Mouse (Mus musculus): ENCODE results near the gene Rras2. TPM values are rescaled to one million over a fixed set of nuclear protein-coding genes. Genes with fewer than 3 reads are reported as not detected.

Gene Rras2
- 10 to 100 TPM; 48.5 to 51.6 TPM for total RNA-seq (2021)

- intact Hi-C loops (cut with DNase I) = loop anchor here (5.0 kb wide), 2 partner anchors 80 to 160 kb away; partner anchors contain the start of gene Psma1
- peak; percentile 90 to 91 for DNase-seq
These were observed at the start of gene Rras2 for GRCm38 (mm10) chr7:114117444-114117905. Rras2 (minus strand) TSS chr7:114117781.

GRCm38 (mm10) chr7:114162975-114163374 is 45.4 kb upstream of the Rras2 start:
- intact Hi-C loops (cut with DNase I) = no loop called here
- no peak for DNase-seq

DNA sequence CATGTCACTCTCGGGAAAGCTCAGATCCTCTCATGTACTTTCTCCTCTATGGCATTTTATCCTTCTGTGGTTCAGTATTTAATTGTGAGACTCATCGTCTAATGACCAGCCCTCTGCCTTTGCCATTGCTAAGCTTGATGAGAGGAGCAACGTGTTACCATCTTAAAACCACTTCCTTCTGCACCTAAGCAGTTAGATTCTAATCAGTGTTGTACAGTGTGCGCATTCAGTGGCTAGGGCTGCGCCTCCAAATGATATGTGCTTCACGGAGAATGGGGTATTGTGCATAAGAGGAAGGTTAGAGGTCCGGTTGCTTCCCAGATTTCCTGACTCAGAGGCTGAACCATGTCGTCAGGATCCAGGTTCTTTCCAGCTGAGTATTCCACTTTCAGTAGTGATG is 43.5 kb upstream of the Rras2 start:
- intact Hi-C loops (cut with DNase I) = no loop called here
- no peak for DNase-seq

DNA sequence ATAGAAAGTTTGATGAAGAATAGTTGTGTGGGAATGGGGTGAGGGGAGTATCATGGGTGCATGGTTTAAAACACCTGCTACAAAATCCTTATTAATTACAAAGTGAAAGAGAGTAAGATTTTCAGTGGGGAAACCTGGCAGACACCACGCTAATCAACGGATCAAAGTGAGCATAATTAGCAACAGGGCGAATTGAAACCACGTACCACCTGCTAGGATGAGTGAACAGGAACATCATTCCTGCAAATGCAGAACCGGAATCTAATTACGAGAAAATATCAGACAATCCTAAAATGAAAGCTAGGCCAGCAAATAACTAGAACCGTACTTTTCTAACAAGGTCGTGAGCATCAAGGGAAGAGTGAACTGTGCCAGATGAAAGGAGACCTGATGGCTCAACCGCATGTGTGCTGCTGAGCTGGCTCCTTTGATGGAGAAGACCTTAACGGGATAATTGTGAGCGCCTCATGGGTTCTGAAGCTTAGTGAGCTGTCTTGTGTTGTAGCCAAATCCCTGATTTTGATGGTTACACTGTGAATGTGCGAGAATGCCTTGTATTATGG is 40.2 kb upstream of the Rras2 start:
- DNase-seq = no peak
- intact Hi-C loops (cut with DNase I) = no loop called here

DNA sequence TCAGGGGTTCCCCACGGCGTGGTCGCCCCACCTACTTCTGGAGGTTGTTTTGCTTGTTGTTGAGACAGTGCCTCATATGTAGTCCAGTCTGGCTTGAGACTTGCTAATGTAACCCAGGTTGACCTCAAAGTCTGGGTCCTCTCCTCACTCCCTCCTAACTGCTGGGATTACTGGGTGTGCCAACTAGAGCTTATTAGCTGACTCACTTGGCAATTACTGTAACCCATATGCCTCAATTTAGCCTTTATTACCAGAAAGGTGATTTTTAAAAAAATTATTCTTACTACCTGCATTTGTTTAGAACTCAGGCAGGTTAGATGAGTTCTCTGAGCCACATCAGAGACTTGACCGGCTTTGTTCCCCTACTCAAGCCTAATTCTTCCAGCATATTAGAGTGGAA is 38.8 kb upstream of the Rras2 start:
- DNase-seq = no peak
- intact Hi-C loops (cut with DNase I) = no loop called here

DNA sequence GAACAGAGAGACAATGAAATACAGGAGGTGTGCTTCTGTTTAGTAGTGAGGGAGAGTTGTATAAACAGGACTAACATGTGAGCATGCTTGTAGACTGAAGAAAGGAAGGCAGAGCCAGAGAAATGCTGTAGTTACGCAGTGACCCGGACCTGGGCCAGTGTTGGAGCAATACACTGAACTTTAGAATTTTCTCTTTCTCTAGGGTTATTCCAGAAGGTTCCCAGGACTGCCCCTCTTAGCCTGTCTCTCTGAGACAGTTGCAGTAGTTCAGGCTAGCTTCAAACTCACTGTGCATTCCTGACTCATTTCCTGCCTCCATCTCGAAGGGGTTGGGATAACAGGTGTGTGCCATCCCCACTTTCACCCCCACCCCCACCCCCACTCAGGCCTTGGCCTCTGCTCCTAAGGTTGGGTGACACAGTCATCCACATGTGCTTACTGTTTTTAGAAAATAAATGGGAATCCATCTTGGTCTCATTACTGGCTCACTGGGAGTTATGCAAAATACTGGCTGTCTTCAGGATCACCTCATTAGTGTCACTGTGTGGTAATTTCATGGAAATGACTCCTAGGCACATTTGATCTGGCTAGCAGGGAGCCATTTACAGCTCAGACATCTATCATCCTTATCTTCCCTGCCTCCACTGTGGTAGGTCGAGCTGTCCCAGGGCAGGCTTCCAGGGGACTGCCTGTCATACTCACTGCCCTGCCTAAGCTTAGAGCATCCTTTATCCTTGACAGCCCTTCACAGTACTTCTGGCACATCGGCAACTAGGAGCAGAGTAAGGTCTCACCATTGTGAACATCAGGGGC is 37.7 kb upstream of the Rras2 start:
- DNase-seq = no peak
- intact Hi-C loops (cut with DNase I) = no loop called here

DNA sequence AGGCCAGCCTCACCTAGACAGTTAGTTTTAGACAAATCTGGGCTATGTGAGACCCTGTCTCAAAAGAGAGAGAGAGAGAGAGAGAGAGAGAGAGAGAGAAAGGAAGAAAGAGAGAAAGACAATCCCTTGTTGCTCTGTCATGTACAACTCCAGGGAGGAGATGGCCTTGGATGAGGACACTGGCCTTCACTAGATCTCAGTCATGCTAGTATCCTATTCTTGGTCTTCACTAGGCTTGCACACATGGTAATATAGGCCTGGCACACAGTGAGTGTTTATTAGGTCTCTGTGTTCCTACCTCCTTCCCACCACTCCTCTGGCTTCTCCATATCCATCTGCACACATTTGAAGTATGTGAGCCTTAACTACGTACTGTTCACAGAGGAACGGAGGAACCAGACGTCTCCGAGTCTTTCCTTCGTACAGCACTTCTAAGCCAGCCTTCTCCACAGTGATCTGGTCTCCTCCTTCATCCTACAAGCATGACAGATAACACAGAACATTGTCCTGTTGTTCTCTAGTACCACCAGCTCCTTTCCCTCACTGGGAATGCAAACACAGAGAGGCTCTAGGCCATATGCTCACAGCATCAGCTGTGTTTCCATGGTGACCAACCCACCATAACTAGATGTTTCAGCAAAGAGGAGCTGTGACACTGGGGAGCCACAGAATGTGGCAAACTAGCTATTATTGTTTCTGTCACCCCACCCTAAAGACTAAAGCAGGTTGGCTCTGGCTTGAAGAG is 33.6 kb upstream of the Rras2 start:
- intact Hi-C loops (cut with DNase I) = no loop called here
- DNase-seq = no peak

DNA sequence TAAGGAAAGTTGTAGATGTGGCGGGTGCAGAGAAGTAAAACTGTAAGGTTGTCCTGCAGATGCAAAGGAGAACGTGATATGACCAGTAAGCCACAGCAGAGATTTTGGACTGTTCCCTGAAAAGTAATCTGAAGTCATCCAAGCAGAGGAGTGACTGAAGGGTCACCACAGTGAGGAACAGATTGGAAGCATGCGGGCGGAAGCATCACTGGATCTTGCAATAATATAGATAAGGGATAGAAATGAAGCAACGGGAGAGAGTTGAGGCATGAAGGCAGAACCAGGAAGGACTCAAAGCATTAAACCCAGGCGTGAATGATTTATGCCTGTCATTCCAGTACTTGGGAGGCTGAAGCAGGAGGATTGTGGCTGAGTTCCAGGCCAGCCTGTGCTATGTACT is 32.0 kb upstream of the Rras2 start:
- DNase-seq = no peak
- intact Hi-C loops (cut with DNase I) = no loop called here

DNA sequence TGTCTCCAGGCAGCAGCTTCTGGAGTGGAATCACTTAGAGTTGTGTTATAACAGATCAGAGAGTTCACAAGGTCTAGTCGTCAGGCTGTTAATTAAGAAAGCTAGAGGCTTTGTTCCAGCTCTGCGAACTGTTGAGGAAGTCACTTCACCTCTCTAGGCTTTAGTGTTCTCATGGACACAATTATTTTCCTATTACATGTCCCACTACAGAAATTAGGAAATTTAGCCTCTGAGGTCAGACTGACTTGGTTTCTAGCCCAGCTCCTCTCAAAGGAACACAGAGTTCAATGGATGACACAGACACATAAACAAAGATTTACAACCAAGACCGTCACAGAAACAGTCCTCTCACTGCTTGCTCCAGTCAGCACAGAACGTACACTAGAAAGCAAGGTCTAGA is 31.6 kb upstream of the Rras2 start:
- DNase-seq = no peak
- intact Hi-C loops (cut with DNase I) = no loop called here

DNA sequence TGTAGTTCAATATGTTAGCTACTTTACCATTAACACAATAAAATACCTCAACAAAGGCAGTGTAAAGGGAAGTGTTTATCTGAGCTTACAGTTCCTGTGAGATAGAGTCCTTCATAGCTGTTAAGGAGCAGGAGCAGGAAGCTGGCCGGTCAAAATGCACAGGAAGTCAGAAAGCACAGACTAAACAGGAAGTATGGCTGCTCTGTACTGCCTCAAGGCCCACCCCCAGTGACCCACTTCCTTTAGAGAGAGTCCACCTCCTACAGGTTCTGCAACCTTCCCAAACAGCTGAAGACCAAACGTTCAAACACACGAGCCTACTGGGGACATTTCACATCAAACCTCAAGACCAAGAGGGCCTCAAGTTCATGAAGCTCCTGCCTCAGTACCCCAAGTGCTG is 28.3 kb upstream of the Rras2 start:
- DNase-seq = no peak
- intact Hi-C loops (cut with DNase I) = no loop called here

GRCm38 (mm10) chr7:114142151-114142798 is 24.7 kb upstream of the Rras2 start:
- intact Hi-C loops (cut with DNase I) = no loop called here
- no peak for DNase-seq

DNA sequence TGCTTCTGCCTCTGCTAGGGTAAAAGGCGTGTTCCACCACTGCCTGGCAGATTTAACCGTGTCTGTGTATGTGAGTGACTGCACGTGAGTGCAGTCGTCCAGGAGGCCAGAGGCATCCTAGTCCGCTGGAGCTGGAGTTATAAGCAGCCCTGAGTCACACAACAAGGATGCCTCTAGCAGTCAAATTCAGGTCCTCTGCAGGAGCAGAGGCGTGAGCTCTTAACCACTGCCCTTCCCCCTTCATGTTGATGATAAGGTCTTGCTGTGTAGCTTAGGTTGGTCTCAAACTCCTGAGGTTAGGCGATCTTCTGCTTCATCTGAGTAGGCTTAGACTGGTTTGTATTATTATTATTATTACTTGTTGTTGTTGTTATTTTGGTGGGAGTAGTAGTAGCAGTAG is 22.4 kb upstream of the Rras2 start:
- intact Hi-C loops (cut with DNase I) = no loop called here
- DNase-seq = no peak

- intact Hi-C loops (cut with DNase I) = no loop called here
- DNase-seq = no peak
These were observed 21.8 kb upstream of the Rras2 start for GRCm38 (mm10) chr7:114139400-114139799.

GRCm38 (mm10) chr7:114138261-114138660 is 20.7 kb upstream of the Rras2 start:
- intact Hi-C loops (cut with DNase I) = no loop called here
- no peak for DNase-seq

DNA sequence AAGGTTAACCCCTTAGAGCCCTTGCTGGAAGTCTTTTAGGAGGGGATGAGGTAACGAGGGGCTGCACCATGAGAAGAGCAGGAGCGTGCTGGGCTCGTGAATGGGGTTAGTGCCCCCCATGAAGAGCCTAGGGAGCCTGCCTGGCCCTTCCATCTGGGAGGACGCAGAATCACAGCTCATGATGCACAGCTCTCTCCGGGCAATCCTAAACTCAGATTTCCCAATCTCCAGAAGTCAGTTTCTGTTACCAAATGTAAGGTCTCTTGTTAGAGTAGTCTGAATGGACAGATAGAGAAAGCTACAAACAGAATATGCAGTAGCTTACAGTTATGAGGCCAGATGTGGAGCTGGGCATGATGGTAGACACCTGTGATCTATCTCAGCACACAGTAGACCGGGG is 17.6 kb upstream of the Rras2 start:
- no peak for DNase-seq
- intact Hi-C loops (cut with DNase I) = no loop called here

DNA sequence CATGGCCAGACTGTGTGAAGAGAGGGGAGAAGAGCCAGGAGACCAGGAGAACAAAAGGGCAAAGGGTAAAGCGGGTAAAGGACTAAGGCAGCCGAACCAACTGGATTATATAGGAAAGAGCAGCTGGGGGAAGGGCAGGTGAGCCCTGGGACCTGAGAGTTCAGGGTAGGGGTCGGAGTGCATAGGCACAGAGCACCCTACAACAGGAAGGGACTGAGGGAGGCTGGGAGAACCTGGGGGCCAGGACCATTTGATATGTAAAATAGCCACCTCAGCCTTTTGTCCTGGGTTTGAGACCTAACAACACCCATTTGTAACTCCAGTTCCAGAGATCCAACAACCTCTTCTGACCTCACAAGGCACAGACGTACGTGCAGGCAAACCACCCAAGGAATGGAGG is 16.4 kb upstream of the Rras2 start:
- intact Hi-C loops (cut with DNase I) = loop anchor here (5.0 kb wide), 1 partner anchor 78 kb away; no protein-coding TSS in a partner anchor
- no peak for DNase-seq

- intact Hi-C loops (cut with DNase I) = loop anchor here (5.0 kb wide), 1 partner anchor 80 kb away; no protein-coding TSS in a partner anchor
- DNase-seq = no peak
These were observed 14.7 kb upstream of the Rras2 start for GRCm38 (mm10) chr7:114132316-114132715.

GRCm38 (mm10) chr7:114129281-114129680 is 11.7 kb upstream of the Rras2 start:
- no peak for DNase-seq
- intact Hi-C loops (cut with DNase I) = no loop called here

DNA sequence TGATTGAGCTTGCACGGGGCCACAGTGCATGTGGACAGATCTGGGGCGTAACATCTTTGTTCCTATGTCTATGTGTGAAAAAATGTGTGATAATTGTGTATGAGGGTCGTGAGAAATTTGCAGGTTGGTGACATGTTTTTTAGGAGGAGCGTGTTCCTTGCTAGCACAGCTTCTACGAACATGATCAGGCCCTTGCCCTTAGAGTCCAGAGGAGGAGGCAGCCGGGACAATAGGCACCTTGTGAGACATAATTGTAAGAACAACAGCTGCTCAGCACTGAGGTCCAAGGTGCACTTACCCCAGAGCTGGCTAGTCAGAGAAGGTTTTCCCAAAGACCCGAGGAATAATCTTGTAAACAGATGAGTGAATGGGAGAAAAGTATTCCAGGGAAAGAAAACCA is 599 bp upstream of the Rras2 start:
- intact Hi-C loops (cut with DNase I) = loop anchor here (5.0 kb wide), 2 partner anchors 79 to 159 kb away; partner anchors contain the start of gene Psma1
- no peak for DNase-seq

GRCm38 (mm10) chr7:114116711-114117351 is 750 bp downstream of the Rras2 start:
- peak; percentile 74 to 83 for DNase-seq
- intact Hi-C loops (cut with DNase I) = loop anchor here (5.0 kb wide), 2 partner anchors 80 to 160 kb away; partner anchors contain the start of gene Psma1

All from heart, postnatal 36 days (tissue).